Mouse (Mus musculus) embryo, embryonic 11.5 days (tissue): Measurements from ENCODE around the gene Hyal1.

ENCODE experiments used
- DNase-seq: peaks from one replicate; pipeline ENCODE4 v3.0.0-alpha.2; 2012; ENCODE audit warnings: low read depth, low spot score

Hyal1 gene

DNA sequence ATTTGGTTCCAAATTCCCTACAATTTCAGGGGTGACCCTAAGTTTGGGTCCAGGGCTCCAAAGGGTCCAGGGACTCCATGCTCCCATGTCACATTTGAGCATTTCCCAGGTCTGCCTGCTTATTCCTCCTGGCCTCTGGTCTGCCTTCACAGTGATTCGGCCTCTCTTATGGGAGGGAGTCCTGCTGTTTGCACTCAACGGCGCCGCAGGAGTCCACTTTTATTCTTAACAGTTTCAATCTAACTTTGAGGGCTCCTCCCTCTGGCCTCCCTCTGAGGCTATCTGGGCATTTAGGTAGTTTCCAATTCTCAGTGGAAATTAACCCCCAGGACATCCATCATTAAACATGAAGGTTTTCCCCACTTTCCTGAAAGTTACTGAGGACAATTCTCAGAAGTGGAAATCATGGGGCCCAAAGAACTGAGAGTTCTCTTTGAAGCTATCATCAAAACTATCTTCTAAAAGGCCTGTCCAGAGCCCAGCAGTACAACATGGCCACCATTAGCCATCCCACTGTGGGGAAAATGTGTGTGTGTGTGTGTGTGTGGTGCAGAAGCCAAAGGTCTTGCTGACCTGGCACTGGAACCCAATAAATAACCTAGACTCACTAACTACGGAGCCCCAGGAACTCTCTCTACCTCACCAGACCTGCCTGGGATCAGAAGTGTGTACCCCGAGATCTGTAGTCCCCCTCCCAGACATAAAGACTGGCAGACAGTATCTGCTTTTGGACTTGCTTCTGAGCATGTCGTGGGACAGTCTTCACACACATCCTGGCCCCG is 17.7 kb downstream of the Hyal1 start:
- DNase-seq, result no peak

GRCm38 (mm10) chr9:107596619-107597569 is 20.2 kb downstream of the Hyal1 start:
- DNase-seq, result no peak

GRCm38 (mm10) chr9:107598385-107598784 is 21.7 kb downstream of the Hyal1 start:
- DNase-seq, result no peak

GRCm38 (mm10) chr9:107599433-107599832 is 22.7 kb downstream of the Hyal1 start:
- DNase-seq, result no peak

GRCm38 (mm10) chr9:107599842-107600241 is 23.1 kb downstream of the Hyal1 start:
- no peak for DNase-seq

DNA sequence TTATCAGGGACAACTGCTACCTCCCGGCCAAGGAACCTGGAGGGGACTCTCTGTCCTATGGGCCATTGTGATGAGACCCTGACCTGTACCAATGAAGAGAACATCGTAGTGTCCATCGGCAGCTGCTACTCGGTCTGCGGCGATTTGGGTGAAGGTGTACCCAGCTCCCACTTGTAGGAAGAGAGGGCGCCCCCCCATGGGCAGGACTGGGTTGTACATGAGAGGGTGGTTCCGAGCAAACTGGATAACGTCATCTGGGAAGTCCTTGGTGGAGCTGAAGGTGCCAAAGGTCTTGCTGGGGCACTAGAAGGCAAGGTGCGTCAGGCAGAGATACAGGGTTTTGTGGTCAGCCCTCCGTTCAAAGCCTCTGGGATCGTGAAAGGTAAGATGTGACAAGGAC is 24.0 kb downstream of the Hyal1 start:
- no peak for DNase-seq

DNA sequence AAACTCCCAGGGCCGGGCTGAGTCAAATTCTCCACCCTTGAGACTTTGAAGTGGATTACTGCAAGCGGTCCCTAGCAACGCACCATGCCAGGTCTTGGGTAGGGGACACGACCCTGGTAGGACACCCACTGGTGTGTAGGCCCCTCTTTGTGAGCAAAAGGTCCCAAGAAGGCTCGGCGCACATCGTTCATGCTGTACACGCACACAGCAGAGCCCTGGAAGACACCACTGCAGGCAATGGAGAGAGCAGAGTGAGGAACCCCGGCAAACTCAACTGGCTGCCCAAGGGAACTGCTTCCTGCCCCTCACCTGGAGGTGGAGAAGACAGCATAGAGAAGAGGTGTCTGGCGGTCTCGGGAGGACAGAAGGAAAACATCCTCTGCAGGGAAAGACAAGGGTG is 24.5 kb downstream of the Hyal1 start:
- no peak for DNase-seq

DNA sequence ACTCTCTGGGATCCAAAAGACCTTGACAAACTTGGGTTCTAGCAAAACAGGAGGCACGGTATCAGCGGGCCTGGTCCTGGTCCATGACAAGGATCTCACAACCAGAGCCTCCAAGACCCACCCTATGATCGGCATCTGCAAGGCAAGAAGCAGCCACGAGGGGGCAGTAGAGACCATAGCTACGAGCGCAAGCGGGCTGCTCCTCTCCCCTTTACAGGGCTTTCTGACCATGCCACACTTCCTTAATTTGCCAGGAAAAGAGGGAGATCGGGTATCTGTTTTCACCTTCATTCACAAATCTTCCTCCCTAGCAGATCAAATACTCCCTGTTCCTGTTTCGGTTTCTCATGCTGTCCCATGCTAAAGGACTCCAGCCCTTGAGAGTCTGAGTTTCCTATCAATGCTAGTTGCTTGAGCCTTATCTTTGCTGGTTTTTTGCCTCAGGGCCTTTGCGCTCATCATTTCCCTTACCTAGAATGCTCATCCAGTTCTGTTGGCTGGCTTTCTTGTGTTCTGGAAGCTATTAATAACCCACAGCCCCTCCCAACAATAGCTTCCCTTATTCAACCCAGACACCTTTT is 25.4 kb downstream of the Hyal1 start:
- DNase-seq, result peak; percentile 84

DNA sequence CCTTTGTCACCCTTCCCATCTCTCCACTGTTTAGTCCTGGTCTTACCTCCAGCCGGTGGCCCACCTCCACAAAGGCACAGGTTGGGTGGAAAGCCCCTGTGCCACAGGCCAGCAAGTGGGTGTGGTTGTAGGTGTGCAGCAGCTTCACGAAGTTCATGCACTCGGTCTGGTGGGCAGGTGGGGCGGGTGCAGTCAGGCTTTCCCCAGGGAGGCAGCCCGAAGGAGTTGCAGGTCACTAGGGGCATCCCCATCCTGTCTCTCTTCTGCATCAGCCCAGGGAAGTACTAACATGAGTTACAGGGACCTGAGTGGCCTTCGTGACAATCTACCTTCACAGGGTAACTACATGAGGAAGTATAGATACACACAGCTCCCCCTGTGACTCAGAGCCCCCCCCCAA is 26.5 kb downstream of the Hyal1 start:
- no peak for DNase-seq

DNA sequence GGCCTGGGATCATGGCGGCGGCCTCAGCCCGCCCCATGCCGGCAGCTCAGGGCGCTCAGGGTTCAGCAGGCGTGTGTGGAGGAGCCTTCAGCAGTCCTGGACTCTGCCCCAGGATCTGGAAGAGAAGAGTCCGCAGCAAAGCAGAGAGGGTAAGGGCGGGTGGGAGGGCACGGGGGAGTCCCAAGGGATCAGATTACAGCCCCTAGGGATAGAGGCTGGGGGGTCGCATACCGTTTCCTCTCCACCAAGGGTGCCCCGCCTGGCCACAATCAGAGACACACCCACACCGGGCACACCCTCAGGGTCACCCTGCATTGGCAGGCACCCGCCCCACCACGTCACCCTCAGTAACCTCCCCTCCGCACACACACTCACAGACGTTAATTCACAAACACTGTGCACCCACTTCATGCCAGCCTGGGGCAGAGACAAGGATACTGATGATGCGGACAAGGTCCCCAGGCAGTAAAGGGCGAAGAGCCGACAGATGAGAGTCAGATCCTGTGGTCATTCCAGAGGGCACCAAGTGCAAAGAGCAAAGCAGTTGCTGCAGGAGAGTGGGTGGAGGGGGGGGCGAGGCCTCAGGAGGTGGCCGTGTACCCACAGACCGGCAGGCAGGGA is 28.4 kb downstream of the Hyal1 start:
- DNase-seq, result no peak

GRCm38 (mm10) chr9:107606591-107606990 is 29.9 kb downstream of the Hyal1 start:
- DNase-seq, result no peak

DNA sequence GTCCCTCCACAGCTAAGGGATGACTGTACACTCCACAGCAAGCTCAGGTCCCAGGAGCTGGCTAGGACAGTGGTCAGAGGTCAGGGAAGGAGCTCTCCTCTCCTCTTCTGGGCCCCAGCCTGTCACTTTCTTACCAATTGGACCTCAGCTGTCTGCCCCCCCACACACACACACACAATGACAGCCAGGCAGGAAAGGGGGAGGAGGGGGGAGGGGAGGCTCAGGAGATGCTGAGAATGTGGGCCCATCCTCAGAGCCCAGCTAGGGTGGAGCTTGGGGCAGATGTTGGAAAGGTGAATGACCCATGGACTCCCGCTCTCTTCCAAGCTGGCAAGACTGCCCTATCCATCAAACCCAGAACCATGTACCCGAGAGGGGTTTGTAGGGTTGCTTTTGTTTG is 30.3 kb downstream of the Hyal1 start:
- no peak for DNase-seq

- DNase-seq, result no peak
Measured at GRCm38 (mm10) chr9:107607653-107608245, 31.0 kb downstream of the Hyal1 start.

DNA sequence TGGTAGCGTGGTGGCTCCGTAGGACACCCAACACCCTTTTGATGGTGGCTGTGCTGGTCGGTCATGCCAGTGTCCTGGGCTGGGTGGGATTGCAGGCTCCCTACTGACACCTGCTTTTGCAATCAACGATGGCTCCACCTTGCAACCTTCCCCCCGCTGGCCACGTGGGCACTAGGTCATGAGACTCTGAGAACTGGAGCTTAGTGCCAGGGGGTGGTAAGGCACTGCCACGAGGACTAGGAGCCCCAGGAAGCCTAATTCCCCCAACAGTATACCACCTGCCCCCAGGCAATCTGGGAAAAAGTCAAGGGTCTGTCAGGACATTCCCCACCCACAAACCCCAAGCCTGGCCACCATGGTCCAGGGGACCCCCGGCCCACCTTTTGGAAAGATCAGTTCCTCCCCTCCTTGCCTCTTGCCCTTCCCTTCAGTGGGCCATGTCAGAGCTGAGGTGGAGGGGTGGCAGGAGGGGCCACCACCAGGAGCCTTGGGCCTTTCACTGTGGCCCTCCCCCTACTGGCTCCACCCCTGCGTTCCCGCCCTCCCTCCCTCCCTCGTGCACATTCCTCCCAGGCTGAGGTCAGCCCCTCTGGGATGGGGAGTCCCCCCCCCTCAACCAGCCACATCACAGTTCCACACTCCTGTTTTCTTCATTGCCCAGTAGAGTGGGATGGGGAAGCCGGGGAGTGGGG is 32.2 kb downstream of the Hyal1 start, which contains the start of gene Sema3b:
Sema3b (minus strand) TSS at position 489 of the 692 bp plus-strand sequence.
- no peak for DNase-seq

DNA sequence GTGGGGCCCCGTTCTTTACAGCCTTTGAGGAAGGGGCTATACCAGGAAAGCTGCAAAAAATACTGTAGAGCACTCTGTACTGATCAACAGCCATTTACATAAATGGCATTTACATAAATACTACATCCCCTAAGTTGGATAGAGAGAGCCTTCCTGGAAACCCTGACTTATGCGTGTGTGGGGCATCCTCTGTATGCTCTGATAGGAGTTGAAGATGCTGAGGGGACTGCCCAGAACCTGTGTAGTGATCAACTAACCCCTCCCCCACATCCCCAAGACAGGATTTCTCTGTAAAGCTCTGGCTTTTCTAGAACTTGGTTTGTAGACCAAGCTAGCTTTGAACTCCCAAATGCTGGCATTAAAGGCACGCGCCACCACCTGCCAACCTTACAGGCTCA is 32.7 kb downstream of the Hyal1 start:
- no peak for DNase-seq

- no peak for DNase-seq
Measured at GRCm38 (mm10) chr9:107611456-107612190, 34.9 kb downstream of the Hyal1 start.

GRCm38 (mm10) chr9:107612191-107612944 is 35.6 kb downstream of the Hyal1 start:
- DNase-seq, result peak; percentile 98

- DNase-seq, result no peak
Measured at GRCm38 (mm10) chr9:107612945-107613569, 36.3 kb downstream of the Hyal1 start.

- no peak for DNase-seq
Measured at GRCm38 (mm10) chr9:107615035-107615434, 38.3 kb downstream of the Hyal1 start.
